Mouse (Mus musculus): ENCODE data around the gene Tshz2. TPM values are rescaled to one million over a fixed set of nuclear protein-coding genes. Genes with fewer than 3 reads are reported as not detected.

Gene Tshz2
- polyA plus RNA-seq, 1 experiment: 5.8 TPM

DNA sequence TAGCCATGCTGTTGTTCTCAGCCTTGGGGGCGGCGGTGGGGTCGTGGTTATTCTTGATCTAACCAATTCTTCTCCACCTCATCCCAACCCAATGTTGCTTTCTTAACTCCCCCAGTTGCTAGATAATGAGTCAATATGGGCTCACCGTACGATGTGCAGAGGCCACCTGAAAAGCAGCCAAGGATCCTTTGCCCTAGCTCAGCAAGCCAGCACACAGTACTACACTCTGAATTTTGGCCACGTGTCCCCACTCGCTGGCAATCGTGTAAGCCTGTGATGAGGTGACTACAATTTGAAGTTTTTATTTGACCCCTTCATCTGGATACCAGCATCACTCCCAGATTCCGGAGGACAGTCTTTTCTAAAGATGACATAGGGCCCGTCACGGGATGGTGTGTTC lies 293.2 kb downstream of the Tshz2 start:
- Histone ChIP-seq H3K27ac (ENCODE audit: insufficient read depth, low read depth, low read length) (no peak overlapping the region), H3K4me1 (ENCODE audit: control insufficient read depth, insufficient read depth, insufficient read length, low read length) (peaks cover 8% of the 10 kb centered on the region; the same call in 1 of the 2 replicates), H3K4me3 (ENCODE audit: low read depth, low read length) (no peak overlapping the region), H3K36me3 (ENCODE audit: control insufficient read depth, insufficient read depth, low read length) (no peaks in the 10 kb centered on the region), H3K27me3 (ENCODE audit: control insufficient read depth, insufficient read depth, low read length) (no peaks in the 10 kb centered on the region)
- 80% methylated on average over 11 of the region's 11 CpGs for WGBS
- TF ChIP-seq CTCF (IDR thresholded peaks at IDR 0.05; ENCODE audit: extremely low read depth, insufficient read length, insufficient replicate concordance, low read depth, low read length) (no peak), POLR2A (IDR thresholded peaks at IDR 0.05; ENCODE audit: low read depth, low read length) (no peak)

DNA sequence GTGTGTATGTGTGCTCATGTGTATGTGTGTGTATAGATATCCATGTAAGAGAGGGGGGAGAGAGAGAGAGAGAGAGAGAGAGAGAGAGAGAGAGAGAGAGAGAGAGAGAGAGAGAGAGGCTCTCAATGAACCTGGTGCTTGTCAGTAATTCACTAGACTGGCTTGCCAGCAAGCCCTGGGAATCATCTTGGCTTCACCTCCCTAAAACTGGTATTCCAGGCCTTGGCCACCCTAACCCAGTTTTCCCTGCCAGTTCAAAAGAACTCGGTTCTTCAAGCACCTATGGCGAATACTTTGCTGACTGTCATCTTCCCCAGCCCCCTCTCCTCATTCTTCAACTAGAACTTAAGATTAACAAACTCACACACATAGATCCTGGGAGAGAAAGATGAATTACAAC lies 294.6 kb downstream of the Tshz2 start:
- Histone ChIP-seq H3K4me3 (ENCODE audit: low read depth, low read length) (no peak overlapping the region), H3K27ac (ENCODE audit: insufficient read depth, low read depth, low read length) (no peak overlapping the region), H3K4me1 (ENCODE audit: control insufficient read depth, insufficient read depth, insufficient read length, low read length) (peaks cover 8% of the 10 kb centered on the region; the same call in 1 of the 2 replicates), H3K27me3 (ENCODE audit: control insufficient read depth, insufficient read depth, low read length) (no peaks in the 10 kb centered on the region), H3K36me3 (ENCODE audit: control insufficient read depth, insufficient read depth, low read length) (no peaks in the 10 kb centered on the region)
- 89% methylated on average over 2 of the region's 2 CpGs for WGBS
- TF ChIP-seq CTCF (IDR thresholded peaks at IDR 0.05; ENCODE audit: extremely low read depth, insufficient read length, insufficient replicate concordance, low read depth, low read length): no peak
- no peak for TF ChIP-seq POLR2A (IDR thresholded peaks at IDR 0.05; ENCODE audit: low read depth, low read length)

DNA sequence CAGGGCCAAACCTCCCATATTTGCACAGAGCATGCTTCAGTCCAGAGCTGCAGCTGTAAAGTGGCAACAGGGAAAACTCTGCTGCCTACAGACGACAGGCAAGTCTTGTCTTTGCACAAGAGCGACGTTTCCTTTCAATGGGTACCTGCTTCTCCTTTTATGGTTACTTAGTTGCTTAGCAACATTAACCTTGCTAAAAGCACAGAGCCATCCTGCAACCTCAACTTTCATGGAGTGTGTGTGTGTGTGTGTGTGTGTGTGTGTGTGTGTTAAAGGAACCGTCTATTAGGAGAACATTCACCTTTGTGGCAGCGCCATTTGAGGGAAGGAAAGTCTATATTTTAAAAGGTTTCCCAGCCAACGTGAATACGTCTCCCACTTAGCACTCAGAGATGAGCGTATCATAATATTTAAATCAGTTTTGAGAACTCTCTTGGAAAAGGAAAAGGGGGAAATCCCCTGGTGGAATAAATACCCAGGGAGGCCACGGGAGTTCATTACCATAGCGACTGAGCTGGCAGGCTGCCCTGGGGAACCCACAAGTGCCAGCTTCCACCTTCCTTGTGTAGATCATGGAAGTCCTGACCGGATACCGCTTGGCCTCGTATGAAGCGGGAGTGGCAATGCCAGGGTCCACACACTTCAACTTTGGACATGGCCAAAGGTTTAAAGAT lies 295.8 kb downstream of the Tshz2 start:
- H3K4me1 ChIP-seq (ENCODE audit: control insufficient read depth, insufficient read depth, insufficient read length, low read length): peaks cover 8% of the 10 kb centered on the region; the same call in 1 of the 2 replicates
- H3K36me3 ChIP-seq (ENCODE audit: control insufficient read depth, insufficient read depth, low read length): no peaks in the 10 kb centered on the region
- no peaks in the 10 kb centered on the region for H3K27me3 ChIP-seq (ENCODE audit: control insufficient read depth, insufficient read depth, low read length)
- 18% methylated on average over 14 of the region's 14 CpGs for WGBS
- no peak overlapping the region for H3K4me3 ChIP-seq (ENCODE audit: low read depth, low read length)
- no peak overlapping the region for H3K27ac ChIP-seq (ENCODE audit: insufficient read depth, low read depth, low read length)
- no peak for TF ChIP-seq POLR2A (IDR thresholded peaks at IDR 0.05; ENCODE audit: low read depth, low read length)
- no peak for TF ChIP-seq CTCF (IDR thresholded peaks at IDR 0.05; ENCODE audit: extremely low read depth, insufficient read length, insufficient replicate concordance, low read depth, low read length)

DNA sequence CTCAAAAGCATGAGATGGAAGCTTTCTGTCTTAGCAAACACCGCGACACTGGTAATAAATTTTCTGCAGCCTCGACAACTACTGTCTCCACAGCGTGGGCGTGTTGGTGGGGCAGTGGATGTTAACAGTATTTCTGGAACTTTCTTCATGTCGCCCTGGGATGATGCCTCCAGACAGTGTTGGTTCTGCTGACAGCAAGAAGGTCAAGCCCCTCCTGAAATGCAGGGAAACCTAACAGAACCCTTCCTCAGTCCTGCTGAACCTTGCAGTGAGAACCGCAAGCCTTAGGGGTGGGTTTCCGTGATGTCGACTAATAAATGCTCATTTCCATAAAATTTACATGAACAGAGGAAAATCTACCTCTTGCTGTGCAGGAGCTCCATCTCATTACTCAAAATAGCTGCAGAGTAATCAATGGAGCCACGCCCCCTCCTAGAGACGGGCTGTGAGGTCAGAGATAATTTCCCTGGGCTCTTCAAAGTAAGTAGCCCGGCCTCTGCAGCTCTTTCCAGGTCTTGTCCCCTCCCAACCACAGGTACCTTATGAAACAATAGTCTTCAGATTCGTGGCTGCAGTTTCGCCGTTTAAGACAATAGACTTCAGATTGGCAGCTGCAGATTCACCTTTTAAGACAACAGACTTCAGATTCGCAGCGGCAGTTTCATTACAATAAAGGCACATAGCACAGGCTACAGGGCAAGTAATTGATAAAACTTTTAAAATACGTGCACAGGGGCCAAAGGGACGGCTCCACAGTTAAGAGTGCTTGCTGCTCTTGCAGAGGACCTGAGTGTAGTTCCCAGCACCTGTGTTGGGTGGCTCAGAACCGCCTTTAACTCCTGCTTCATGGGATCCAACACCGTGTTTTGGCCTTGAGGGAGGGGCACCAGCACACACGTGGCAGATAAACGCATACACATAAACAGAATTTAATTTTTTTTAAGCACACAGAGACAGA lies 297.0 kb downstream of the Tshz2 start:
- no peak overlapping the region for H3K27ac ChIP-seq (ENCODE audit: insufficient read depth, low read depth, low read length)
- H3K4me3 ChIP-seq (ENCODE audit: low read depth, low read length): peak overlapping the region; percentile 24
- 40% methylated on average over 23 of the region's 23 CpGs for WGBS
- no peaks in the 10 kb centered on the region for H3K36me3 ChIP-seq (ENCODE audit: control insufficient read depth, insufficient read depth, low read length)
- H3K4me1 ChIP-seq (ENCODE audit: control insufficient read depth, insufficient read depth, insufficient read length, low read length): peaks cover 8% of the 10 kb centered on the region; the same call in 1 of the 2 replicates
- no peak for TF ChIP-seq CTCF (IDR thresholded peaks at IDR 0.05; ENCODE audit: extremely low read depth, insufficient read length, insufficient replicate concordance, low read depth, low read length)
- TF ChIP-seq POLR2A (IDR thresholded peaks at IDR 0.05; ENCODE audit: low read depth, low read length): no peak
- no peaks in the 10 kb centered on the region for H3K27me3 ChIP-seq (ENCODE audit: control insufficient read depth, insufficient read depth, low read length)

DNA sequence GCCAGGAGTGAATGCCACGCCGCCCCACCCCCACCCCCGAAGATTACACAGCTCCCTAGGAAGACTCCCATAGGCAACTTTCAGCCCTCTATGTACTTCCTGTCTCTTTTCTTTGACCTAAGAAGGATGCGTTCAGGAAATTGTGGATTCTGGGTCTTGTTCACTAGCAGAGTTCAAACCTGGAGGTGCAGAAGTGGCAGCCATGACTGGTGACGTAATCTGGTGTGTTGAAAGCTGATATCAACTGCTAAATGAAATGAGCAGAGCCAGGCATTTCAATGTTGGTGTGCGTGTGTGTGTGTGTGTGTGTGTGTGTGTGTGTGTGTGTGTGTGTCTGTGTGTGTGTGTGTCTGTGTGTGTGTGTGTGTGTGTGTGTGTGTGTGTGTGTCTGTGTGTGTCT lies 302.8 kb downstream of the Tshz2 start:
- Histone ChIP-seq H3K4me3 (ENCODE audit: low read depth, low read length) (no peak overlapping the region), H3K4me1 (ENCODE audit: control insufficient read depth, insufficient read depth, insufficient read length, low read length) (no peaks in the 10 kb centered on the region), H3K36me3 (ENCODE audit: control insufficient read depth, insufficient read depth, low read length) (no peaks in the 10 kb centered on the region), H3K27me3 (ENCODE audit: control insufficient read depth, insufficient read depth, low read length) (no peaks in the 10 kb centered on the region), H3K27ac (ENCODE audit: insufficient read depth, low read depth, low read length) (no peak overlapping the region)
- 67% methylated on average over 6 of the region's 6 CpGs for WGBS
- TF ChIP-seq CTCF (IDR thresholded peaks at IDR 0.05; ENCODE audit: extremely low read depth, insufficient read length, insufficient replicate concordance, low read depth, low read length): no peak
- no peak for TF ChIP-seq POLR2A (IDR thresholded peaks at IDR 0.05; ENCODE audit: low read depth, low read length)

DNA sequence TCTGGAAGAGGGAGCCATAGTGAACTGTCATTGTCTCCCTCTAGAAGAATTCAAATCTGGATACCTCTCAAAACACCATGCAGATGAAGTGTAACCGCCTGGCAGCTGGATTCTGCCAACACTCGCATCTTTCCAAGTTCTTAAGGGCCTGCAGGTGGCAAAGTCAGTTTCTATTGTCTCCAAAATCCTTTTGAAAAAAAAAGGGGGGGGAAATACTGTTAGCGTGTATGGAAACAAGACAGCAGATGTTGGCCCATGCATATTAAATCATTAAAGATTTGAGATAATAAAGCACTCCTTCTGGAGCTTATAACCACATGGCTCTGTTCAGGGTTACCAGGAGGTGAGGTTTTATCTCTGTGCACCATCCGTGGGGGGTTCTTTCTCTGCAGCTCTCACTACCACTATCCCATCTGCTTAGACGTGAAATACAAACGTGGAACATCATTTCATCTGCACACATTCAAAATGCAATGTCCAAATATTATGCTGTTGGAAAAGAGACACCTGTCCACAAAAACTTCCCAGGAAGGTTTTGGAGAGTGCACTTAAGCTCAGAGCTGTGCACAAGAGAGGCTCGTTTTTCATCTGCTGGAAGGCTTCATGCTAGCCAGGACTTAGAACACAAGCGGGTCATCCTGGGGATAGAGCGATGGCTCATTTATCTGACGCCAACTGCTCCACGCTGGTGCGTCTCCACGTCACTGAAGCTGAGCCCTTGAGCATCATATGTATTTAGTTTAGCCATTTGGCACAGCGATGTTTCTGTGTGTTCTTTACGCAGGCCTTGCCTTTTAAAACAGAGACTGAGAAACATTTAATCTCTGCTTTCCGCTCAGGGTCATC lies 307.7 kb downstream of the Tshz2 start:
- 75% methylated on average over 16 of the region's 16 CpGs for WGBS
- H3K4me3 ChIP-seq (ENCODE audit: low read depth, low read length): no peak overlapping the region
- H3K27me3 ChIP-seq (ENCODE audit: control insufficient read depth, insufficient read depth, low read length): no peaks in the 10 kb centered on the region
- no peaks in the 10 kb centered on the region for H3K36me3 ChIP-seq (ENCODE audit: control insufficient read depth, insufficient read depth, low read length)
- TF ChIP-seq POLR2A (IDR thresholded peaks at IDR 0.05; ENCODE audit: low read depth, low read length) (no peak), CTCF (IDR thresholded peaks at IDR 0.05; ENCODE audit: extremely low read depth, insufficient read length, insufficient replicate concordance, low read depth, low read length) (no peak)
- no peaks in the 10 kb centered on the region for H3K4me1 ChIP-seq (ENCODE audit: control insufficient read depth, insufficient read depth, insufficient read length, low read length)
- H3K27ac ChIP-seq (ENCODE audit: insufficient read depth, low read depth, low read length): no peak overlapping the region

All from small intestine, adult 2 months (tissue).